Mouse (Mus musculus) adrenal gland, postnatal 14 days (tissue): ENCODE data around the gene Traf6. TPM values are rescaled to one million over a fixed set of nuclear protein-coding genes. Genes with fewer than 3 reads are reported as not detected.

Experiments
- total RNA-seq: library from RNA; stranded (reverse); gene quantifications from 2 replicates; pipeline ENCODE4 v1.2.3, GENCODE M21; 2021

Traf6 gene
- total RNA-seq, 1 experiment from 2014 or later, result 16.1 TPM

Other genes starting within 250 kb of the Traf6 start
- 0.48 TPM in 1 of 2 replicates, not detected in the other for gene Rag2, start 53.7 kb upstream of the Traf6 start, total RNA-seq
- gene Rag1, start 28.9 kb upstream of the Traf6 start, total RNA-seq, result 0.19 and 1.9 TPM in 2 replicates
- 31.8 and 32.7 TPM in 2 replicates for gene B230118H07Rik, start 28.9 kb upstream of the Traf6 start, total RNA-seq
- 3.7 and 5.1 TPM in 2 replicates for gene Prr5l, start 204.6 kb downstream of the Traf6 start, total RNA-seq
- gene Commd9, start 207.8 kb downstream of the Traf6 start, total RNA-seq, result 31.7 and 39.0 TPM in 2 replicates